8 mouse cellular contexts compared by ENCODE assay signal in the genomic region with DNA sequence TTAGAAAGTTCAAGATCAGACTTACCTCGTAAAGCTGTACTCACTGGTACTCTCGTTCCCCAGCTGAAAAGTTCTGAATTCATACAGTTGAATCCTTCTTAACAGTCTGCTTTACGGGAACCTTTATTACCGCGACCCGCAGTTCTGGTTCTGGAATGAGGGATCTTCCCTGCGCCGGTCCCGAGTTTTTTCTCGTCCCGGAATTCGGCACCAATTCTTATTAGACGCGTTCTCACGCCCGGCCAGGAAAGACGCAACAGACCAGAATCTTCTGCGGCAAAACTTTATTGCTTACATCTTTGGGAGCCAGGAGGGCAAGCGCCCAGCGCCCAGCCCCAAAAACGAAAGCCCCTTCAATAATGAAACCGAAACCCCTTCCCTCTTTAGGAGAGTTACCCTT.
DNase-seq lines count a peak whose midpoint lies in the region; TF ChIP-seq lines count a peak whose summit lies in the region.
"Not testable (repeated sequence)": the region's sequence is repeated elsewhere in the genome, so short reads cannot be mapped to it uniquely, and the experiment has no call there.

No protein-coding gene starts in this region.

- TF ChIP-seq CTCF in lung, adult 2 months (IDR thresholded peaks at IDR 0.05; ENCODE audit: insufficient read depth, low read length): not testable (repeated sequence)

- not testable (repeated sequence) for H3K4me3 ChIP-seq in lung, adult 2 months (replicated peaks; ENCODE audit: extremely low read depth, low read depth, low read length)

- WGBS in lung, adult 2 months: 97% methylated on average over 11 of the region's 22 CpGs

- peak; percentile 6 for DNase-seq in cerebellum, adult 11 months
- DNase-seq in gastrocnemius, adult 8-10 months (ENCODE audit: low spot score in 2 of 2): peak; percentile 10 to 15
- peak; percentile 17 for DNase-seq in heart, postnatal 4 days
- DNase-seq in lung, adult 2 months: peak; percentile 2
- DNase-seq in right cerebral cortex, postnatal 36 days (ENCODE audit: low spot score in 2 of 2): peak; percentile 5 to 16
- DNase-seq in testis, postnatal 10 days (ENCODE audit: low spot score): peak; percentile 45
- DNase-seq in thymus, postnatal 4 days: peak; percentile 8
- peak; percentile 35 to 75 for DNase-seq in urinary bladder, postnatal 4 days (ENCODE audit: low spot score in 2 of 2)

- not testable (repeated sequence) for H3K4me1 ChIP-seq in lung, adult 2 months (ENCODE audit: control insufficient read depth, insufficient read depth, low read length)

- TF ChIP-seq POLR2A in lung, adult 2 months (IDR thresholded peaks at IDR 0.05; ENCODE audit: borderline replicate concordance, extremely low read depth, low read depth, low read length): not testable (repeated sequence)

Comparison
In these comparisons a context has a peak if more than half of its experiments do, and no peak if none do; other contexts are left out.
1. DNase-seq: peak in every context shown above with its lines; median percentile 55 in urinary bladder, postnatal 4 days; 45 in testis, postnatal 10 days; 17 in heart, postnatal 4 days; 12 in gastrocnemius, adult 8-10 months; 10 in right cerebral cortex, postnatal 36 days; 8 in thymus, postnatal 4 days; 6 in cerebellum, adult 11 months; 2 in lung, adult 2 months.